Mouse (Mus musculus): ENCODE measurements around the gene Atf7.

- no peak for TF ChIP-seq CTCF (IDR thresholded peaks at IDR 0.05)
- TF ChIP-seq POLR2A (IDR thresholded peaks at IDR 0.05; ENCODE audit: insufficient read depth, low read depth, low read length), result no peak
- no peak for TF ChIP-seq EP300 (IDR thresholded peaks at IDR 0.05; ENCODE audit: insufficient read depth, low read depth, low read length)
Measured at GRCm38 (mm10) chr15:102581205-102581604, 44.1 kb downstream of the Atf7 start.

Measured in heart, adult 2 months (tissue).